Mouse (Mus musculus) midbrain, postnatal 0 days (tissue): ENCODE measurements around the gene Dennd2a. TPM values are rescaled to one million over a fixed set of nuclear protein-coding genes. Genes with fewer than 3 reads are reported as not detected.

Source experiments
- ATAC-seq: fragments of 200-750 bp; cut with Nextera tagmentation; 2 replicates; pipeline ENCODE4 v1.8.0; 2017; ENCODE audit warnings: moderate number of reproducible peaks, mild to moderate bottlenecking, moderate TSS enrichment, moderate library complexity; ENCODE audit not compliant: low FRiP score
- DNase-seq: peaks from one replicate; pipeline ENCODE4 v3.0.0-alpha.2; 2015; ENCODE audit warnings: low spot score
- H3K27ac ChIP-seq: fragments of 300-500 bp; sonication (generic); 2 replicates; pipeline ENCODE4 v1.5.1; 2014; ENCODE audit warnings: low read depth, mild to moderate bottlenecking, low read length, mixed read lengths
- H3K27me3 ChIP-seq: fragments of 300-500 bp; sonication (generic); 2 replicates; pipeline ENCODE4 v1.6.1; 2014; ENCODE audit warnings: low read length, control low read depth, mixed read lengths; ENCODE audit not compliant: insufficient read depth
- H3K36me3 ChIP-seq: fragments of 300-500 bp; sonication (generic); 2 replicates; pipeline ENCODE4 v1.6.1; 2014; ENCODE audit warnings: low read length, control low read depth, mixed read lengths; ENCODE audit not compliant: insufficient read depth
- H3K4me1 ChIP-seq: fragments of 300-500 bp; sonication (generic); 2 replicates; pipeline ENCODE4 v1.6.1; 2014; ENCODE audit warnings: mild to moderate bottlenecking, control low read depth, antibody characterized with exemption, low read length, mixed read lengths; ENCODE audit not compliant: insufficient read depth
- H3K4me2 ChIP-seq: fragments of 300-500 bp; sonication (generic); 2 replicates; pipeline ENCODE4 v1.6.1; 2014; ENCODE audit warnings: low read depth, mild to moderate bottlenecking, low read length, mixed read lengths; ENCODE audit not compliant: poor library complexity, severe bottlenecking
- H3K4me3 ChIP-seq: fragments of 300-500 bp; sonication (generic); 2 replicates; pipeline ENCODE4 v1.5.1; 2014; ENCODE audit warnings: low read depth, mild to moderate bottlenecking, low read length, moderate library complexity
- H3K9ac ChIP-seq: fragments of 300-500 bp; sonication (generic); replicated peaks from 2 replicates; pipeline ENCODE4 v1.6.1; 2014; ENCODE audit warnings: mild to moderate bottlenecking, low read length, moderate library complexity, mixed read lengths; ENCODE audit not compliant: poor library complexity, severe bottlenecking
- H3K9me3 ChIP-seq: fragments of 300-500 bp; sonication (generic); 2 replicates; pipeline ENCODE4 v1.6.1; 2016; ENCODE audit warnings: low read length, control low read depth
- CTCF ChIP-seq: IDR thresholded peaks from 2 replicates; pipeline ENCODE4 v1.5.1; 2016; ENCODE audit warnings: antibody characterized with exemption, mild to moderate bottlenecking
- WGBS: fragments of 180-500 bp; shearing (Covaris S2); extraction: QIAGEN DNeasy Blood & Tissue Kit; methylation state at CpG from one replicate; pipeline ENCODE4 v1.1.7; 2014; 5-methylcytosine and 5-hydroxymethylcytosine counted together
- polyA plus RNA-seq: library from polyadenylated mRNA; unstranded; fragments of >200 nt; fragmentation: Nextera tagmentation; extraction: Ambion mirVana; gene quantifications from 2 replicates; pipeline ENCODE4 v1.2.1, GENCODE M21; 2015
- total RNA-seq: library from RNA; depleted of rRNA; stranded (reverse); fragments of >200 nt; gene quantifications from 2 replicates; pipeline ENCODE4 v1.2.3, GENCODE M21; 2014

The Dennd2a gene
- total and polyA plus RNA-seq, 2 experiments from 2014 or later = 9.8 to 15.9 TPM

DNA sequence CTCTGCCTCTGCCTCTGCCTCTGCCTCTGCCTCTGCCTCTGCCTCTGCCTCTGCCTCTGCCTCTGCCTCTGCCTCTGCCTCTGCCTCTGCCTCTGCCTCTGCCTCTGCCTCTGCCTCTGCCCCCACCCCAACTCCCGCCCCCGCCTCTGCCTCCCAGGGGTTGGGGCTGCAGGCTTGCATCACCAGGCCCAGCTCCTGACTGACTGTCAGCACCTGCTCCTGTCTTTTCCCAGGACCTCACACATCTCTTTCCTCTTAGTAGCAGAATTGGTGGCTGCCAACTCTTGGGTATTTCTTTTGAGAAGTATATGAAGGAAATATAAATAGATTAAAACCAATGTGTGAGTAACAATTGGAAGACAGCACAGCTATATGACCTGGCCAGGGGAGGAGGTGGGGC lies 22.9 kb upstream of the Dennd2a start:
- H3K9me3 ChIP-seq = no peaks in the 10 kb centered on the region
- whole genome bisulfite sequencing = 90% methylated on average over 2 of the region's 2 CpGs
- H3K9ac ChIP-seq = no peak overlapping the region
- H3K27me3 ChIP-seq = no peaks in the 10 kb centered on the region
- H3K4me2 ChIP-seq = no peak overlapping the region
- H3K27ac ChIP-seq = no peak overlapping the region
- no peaks in the 10 kb centered on the region for H3K4me1 ChIP-seq
- no peak overlapping the region for H3K4me3 ChIP-seq
- DNase-seq (no peak), ATAC-seq (no peak)
- peaks cover 62% of the 10 kb centered on the region for H3K36me3 ChIP-seq
- no peak for TF ChIP-seq CTCF

DNA sequence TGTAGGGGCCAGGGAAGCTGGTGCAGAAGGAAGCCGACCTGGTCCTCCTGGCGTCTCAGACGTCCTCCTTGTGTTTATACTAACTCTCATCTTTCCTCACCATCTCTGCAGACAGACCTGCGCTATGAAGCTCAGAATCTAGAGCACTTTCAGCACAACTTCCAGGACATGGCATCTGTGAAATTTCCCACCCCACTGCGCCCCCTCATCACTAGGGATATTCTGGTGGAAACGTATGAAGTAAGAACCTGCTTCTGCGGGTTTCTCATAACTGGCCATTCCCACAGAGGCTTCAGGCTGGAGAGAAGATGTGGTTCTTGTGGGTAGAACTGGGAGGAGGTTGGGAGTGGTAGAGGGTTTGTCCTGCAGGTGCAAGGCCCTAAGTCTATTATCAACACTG lies 21.9 kb upstream of the Dennd2a start:
- no peaks in the 10 kb centered on the region for H3K9me3 ChIP-seq
- H3K4me2 ChIP-seq = no peak overlapping the region
- no peaks in the 10 kb centered on the region for H3K27me3 ChIP-seq
- H3K9ac ChIP-seq = no peak overlapping the region
- no peak overlapping the region for H3K4me3 ChIP-seq
- no peak for TF ChIP-seq CTCF
- WGBS = 94% methylated on average over 7 of the region's 7 CpGs
- peaks cover 7% of the 10 kb centered on the region for H3K4me1 ChIP-seq
- ATAC-seq (no peak), DNase-seq (no peak)
- no peak overlapping the region for H3K27ac ChIP-seq
- H3K36me3 ChIP-seq = peaks cover 58% of the 10 kb centered on the region

DNA sequence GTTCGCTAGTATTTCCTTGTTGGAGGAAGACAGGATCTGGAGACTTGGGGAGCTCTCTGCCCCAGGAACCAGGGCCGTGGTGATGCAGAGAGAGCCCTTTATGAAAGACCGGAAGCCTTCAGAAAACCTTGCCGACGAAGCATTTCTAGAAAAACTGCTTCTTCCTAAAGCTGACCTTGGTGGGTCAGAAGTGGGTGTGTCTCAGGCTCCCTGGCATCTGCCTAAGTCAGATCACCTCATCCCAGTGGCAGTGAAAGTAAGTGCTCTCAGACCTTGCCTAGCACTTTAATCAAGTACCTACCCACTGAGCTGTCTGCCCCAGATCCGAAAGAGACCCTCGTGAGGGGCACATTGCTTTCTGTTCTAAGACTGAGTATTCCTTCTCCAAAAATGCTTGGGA lies 17.3 kb upstream of the Dennd2a start:
- DNase-seq = no peak
- H3K4me1 ChIP-seq = peaks cover 10% of the 10 kb centered on the region
- peak overlapping the region; percentile 96; the same call in 1 of the 2 replicates for H3K9ac ChIP-seq
- 71% methylated on average over 7 of the region's 7 CpGs for WGBS
- peak overlapping the region; percentile 80 for H3K4me3 ChIP-seq
- ATAC-seq = no peak
- H3K4me2 ChIP-seq = peak overlapping the region; percentile 92
- no peaks in the 10 kb centered on the region for H3K9me3 ChIP-seq
- TF ChIP-seq CTCF = no peak
- H3K27ac ChIP-seq = peak overlapping the region; percentile 95
- peaks cover 21% of the 10 kb centered on the region for H3K36me3 ChIP-seq
- H3K27me3 ChIP-seq = no peaks in the 10 kb centered on the region

DNA sequence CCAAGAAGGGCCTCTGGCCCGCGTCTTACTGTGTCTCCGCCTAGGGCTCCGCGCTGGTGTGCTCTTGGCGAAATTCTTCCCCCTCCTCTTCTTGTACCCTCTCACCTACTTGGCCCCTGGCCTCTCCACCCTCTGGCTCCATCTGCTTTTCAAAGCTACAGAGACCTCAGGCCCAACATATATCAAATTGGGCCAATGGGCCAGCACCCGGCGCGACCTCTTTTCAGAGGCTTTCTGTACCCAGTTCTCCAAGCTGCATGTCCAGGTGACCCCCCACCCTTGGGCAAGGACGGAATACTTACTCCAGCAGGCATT lies 16.8 kb upstream of the Dennd2a start:
- Histone ChIP-seq H3K36me3 (peaks cover 17% of the 10 kb centered on the region), H3K4me1 (peaks cover 10% of the 10 kb centered on the region), H3K4me2 (peak overlapping the region; percentile 92), H3K27ac (peak overlapping the region; percentile 95), H3K9me3 (no peaks in the 10 kb centered on the region), H3K27me3 (no peaks in the 10 kb centered on the region), H3K4me3 (peak overlapping the region; percentile 80), H3K9ac (peak overlapping the region; percentile 96)
- WGBS = 16% methylated on average over 10 of the region's 10 CpGs
- TF ChIP-seq CTCF = no peak
- DNase-seq (peak; percentile 31), ATAC-seq (peak; percentile 65)

DNA sequence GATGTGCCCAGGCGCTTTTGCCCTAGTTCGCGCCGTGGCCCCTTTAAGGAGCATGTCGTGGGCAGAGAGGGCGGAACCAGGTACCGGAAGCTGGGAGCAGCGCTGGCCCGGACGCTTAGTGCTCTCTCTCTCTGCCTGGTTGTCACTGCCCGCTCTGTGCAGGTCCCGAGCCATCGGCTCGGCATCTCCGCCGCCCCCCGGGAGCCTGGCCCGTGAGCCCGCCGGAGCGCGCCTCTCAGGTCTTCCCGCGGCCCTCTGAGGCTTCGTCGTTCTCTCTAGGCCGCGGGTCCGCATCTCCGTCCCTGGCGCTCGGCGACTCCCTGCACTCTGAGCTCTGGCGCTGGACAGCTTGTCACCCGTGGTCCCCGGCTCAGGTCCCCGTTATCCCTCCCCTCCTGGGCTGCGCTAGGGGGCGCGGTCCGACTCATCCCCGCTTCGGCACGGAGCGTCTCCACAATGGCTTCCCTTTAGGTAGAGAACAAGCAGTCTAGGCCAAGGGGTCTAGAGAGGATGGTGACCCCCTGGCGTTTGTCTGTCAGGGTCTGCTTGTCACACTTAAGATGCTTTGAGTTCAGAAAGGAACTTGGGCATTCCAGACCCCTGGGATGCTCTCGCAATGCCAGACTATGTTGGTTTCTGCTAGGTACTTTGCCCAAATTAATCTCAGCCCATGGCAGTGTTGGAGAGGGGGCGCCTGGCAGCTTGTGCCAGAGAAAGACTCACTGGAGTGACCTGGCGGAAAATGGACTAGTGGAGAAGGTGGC lies 16.3 kb upstream of the Dennd2a start, which contains the start of gene Adck2:
Adck2 (plus strand) TSS at position 83 of the 764 bp plus-strand sequence.
- peak; percentile 92 for ATAC-seq
- peak within 1 kb of the TSS; percentile 96 for H3K9ac ChIP-seq
- no peaks in the 10 kb centered on the region for H3K27me3 ChIP-seq
- no peaks in the 10 kb centered on the region for H3K9me3 ChIP-seq
- peak within 1 kb of the TSS; percentile 80 for H3K4me3 ChIP-seq
- peak; percentile 91 for DNase-seq
- under 1% methylated on average over 48 of the region's 49 CpGs for WGBS
- H3K4me2 ChIP-seq = peak within 1 kb of the TSS; percentile 92
- peaks cover 10% of the 10 kb centered on the region for H3K4me1 ChIP-seq
- H3K36me3 ChIP-seq = peaks cover 11% of the 10 kb centered on the region; the same call in 1 of the 2 replicates
- TF ChIP-seq CTCF = peak; percentile 62
- peak within 1 kb of the TSS; percentile 95 for H3K27ac ChIP-seq

DNA sequence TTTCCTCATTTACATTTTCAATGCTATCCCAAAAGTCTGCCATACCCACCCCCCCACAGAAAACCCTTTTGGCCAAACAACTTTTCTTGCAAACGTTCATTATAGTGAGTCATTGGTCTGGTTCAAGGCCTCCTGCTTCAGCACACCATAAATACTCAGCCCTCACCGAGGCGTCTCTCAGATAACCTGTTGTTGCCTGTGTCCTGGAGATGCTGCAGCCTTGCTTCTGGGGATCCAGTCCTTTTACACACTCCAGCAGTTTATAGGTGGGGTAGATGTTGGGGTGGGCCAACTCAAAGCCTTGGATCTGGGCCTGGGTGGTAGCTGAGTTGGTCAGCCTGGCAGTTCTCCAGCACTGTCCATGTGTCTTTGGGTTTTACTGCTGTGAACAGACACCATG lies 12.8 kb upstream of the Dennd2a start:
- Histone ChIP-seq H3K4me3 (no peak overlapping the region), H3K27ac (no peak overlapping the region), H3K9me3 (no peaks in the 10 kb centered on the region), H3K9ac (no peak overlapping the region), H3K4me1 (peaks cover 10% of the 10 kb centered on the region), H3K27me3 (no peaks in the 10 kb centered on the region), H3K4me2 (no peak overlapping the region), H3K36me3 (no peaks in the 10 kb centered on the region)
- ATAC-seq (no peak), DNase-seq (no peak)
- WGBS = 83% methylated on average over 3 of the region's 3 CpGs
- TF ChIP-seq CTCF = no peak
